Mouse (Mus musculus): ENCODE results near the gene St6galnac5. TPM values are rescaled to one million over a fixed set of nuclear protein-coding genes. Genes with fewer than 3 reads are reported as not detected.

St6galnac5 gene
- total and polyA plus RNA-seq, 3 experiments, result 0.04 TPM; not detected in 2

- no peak for DNase-seq (ENCODE audit: extremely low read depth)
- Histone ChIP-seq H3K9ac (ENCODE audit: insufficient read depth, low read depth) (no peak overlapping the region), H3K4me2 (ENCODE audit: insufficient read depth, low read depth, poor library complexity, severe bottlenecking) (no peak overlapping the region), H3K27ac (ENCODE audit: insufficient read depth, low read depth) (no peak overlapping the region), H3K79me2 (replicated peaks; ENCODE audit: control insufficient read depth, extremely low read depth, insufficient read depth, poor library complexity, severe bottlenecking) (no peaks in the 10 kb centered on the region), H3K4me3 (replicated peaks in 1 of 3; ENCODE audit: low read depth in 2 of 3, low read length in 2 of 3, poor library complexity in 1 of 3) (no peak overlapping the region), H3K27me3 (replicated peaks) (peaks cover 2% of the 10 kb centered on the region), H3K4me1 (ENCODE audit: control insufficient read depth in 1 of 2, insufficient read depth in 2 of 2) (peaks cover 0 to 5% of the 10 kb centered on the region in 2 experiments; a peak in 2 of 4 replicates), H3K9me3 (replicated peaks; ENCODE audit: low read length) (no peaks in the 10 kb centered on the region), H3K36me3 (replicated peaks in 1 of 2; ENCODE audit: control insufficient read depth in 1 of 2, insufficient read depth in 1 of 2, low read length in 1 of 2) (no peaks in the 10 kb centered on the region)
- TF ChIP-seq USF1 (IDR thresholded peaks at IDR 0.05; ENCODE audit: low read depth, low read length) (no peak), KAT2A (IDR thresholded peaks at IDR 0.05; ENCODE audit: insufficient replicate concordance, low read length) (no peak), ZMIZ1 (IDR thresholded peaks at IDR 0.05; ENCODE audit: low read depth, low read length) (no peak), POLR2A (IDR thresholded peaks at IDR 0.05; ENCODE audit: low read depth, low read length) (no peak), MAZ (IDR thresholded peaks at IDR 0.05; ENCODE audit: low read depth, low read length) (no peak), NELFE (IDR thresholded peaks at IDR 0.05; ENCODE audit: low read depth, low read length) (no peak), ZC3H11A (IDR thresholded peaks at IDR 0.05; ENCODE audit: low read depth, low read length) (no peak), MEF2A (IDR thresholded peaks at IDR 0.05; ENCODE audit: borderline replicate concordance, low read depth, low read length) (no peak)
- dilution Hi-C loops (cut with MboI; ENCODE audit: extremely low pct_ligation_motif_present, extremely low pct_unique_long_range_greater_than_20kb, low sequenced_read_pairs) (no loop called here), in situ Hi-C loops (cut with MboI; ENCODE audit: low pct_ligation_motif_present, low pct_unique_long_range_greater_than_20kb, low sequenced_read_pairs) (no loop called here)
Measured at GRCm38 (mm10) chr3:152980431-152980830, 1.6 kb downstream of the St6galnac5 start.

- dilution Hi-C loops (cut with MboI; ENCODE audit: extremely low pct_ligation_motif_present, extremely low pct_unique_long_range_greater_than_20kb, low sequenced_read_pairs), result no loop called here
- no peak for DNase-seq (ENCODE audit: extremely low read depth)
- H3K27ac ChIP-seq (ENCODE audit: insufficient read depth, low read depth), result no peak overlapping the region
Measured at GRCm38 (mm10) chr3:152979481-152980092, 2.5 kb downstream of the St6galnac5 start.

More at GRCm38 (mm10) chr3:152979481-152980092, 2.5 kb downstream of the St6galnac5 start:
- TF ChIP-seq ZC3H11A (IDR thresholded peaks at IDR 0.05; ENCODE audit: low read depth, low read length) (no peak), RAD21 (IDR thresholded peaks at IDR 0.05; ENCODE audit: low read depth, low read length) (no peak), PAX5 (IDR thresholded peaks at IDR 0.05; ENCODE audit: low read length) (no peak), MAFK (IDR thresholded peaks at IDR 0.05; ENCODE audit: insufficient replicate concordance, low read length) (no peak), E2F4 (IDR thresholded peaks at IDR 0.05; ENCODE audit: insufficient replicate concordance, low read depth, low read length) (no peak), SMC3 (IDR thresholded peaks at IDR 0.05; ENCODE audit: low read depth, low read length) (no peak), KAT2A (IDR thresholded peaks at IDR 0.05; ENCODE audit: insufficient replicate concordance, low read length) (no peak), GABPA (IDR thresholded peaks at IDR 0.05; ENCODE audit: insufficient replicate concordance, low read depth, low read length) (no peak), MYC (IDR thresholded peaks at IDR 0.05; ENCODE audit: low read depth, low read length) (no peak), IRF4 (IDR thresholded peaks at IDR 0.05; ENCODE audit: low read depth, low read length) (no peak), NRF1 (IDR thresholded peaks at IDR 0.05; ENCODE audit: low read depth, low read length) (no peak), ELF1 (IDR thresholded peaks at IDR 0.05; ENCODE audit: low read depth, low read length) (no peak), MAX (IDR thresholded peaks at IDR 0.05; ENCODE audit: low read length) (no peak), USF2 (conservative IDR thresholded peaks at IDR 0.05; ENCODE audit: low read depth, low read length) (no peak), HCFC1 (IDR thresholded peaks at IDR 0.05; ENCODE audit: low read depth, low read length) (no peak), CHD2 (IDR thresholded peaks at IDR 0.05; ENCODE audit: low read length) (no peak), POLR2A (IDR thresholded peaks at IDR 0.05; ENCODE audit: low read depth, low read length) (no peak)
- Histone ChIP-seq H3K9ac (ENCODE audit: insufficient read depth, low read depth) (no peak overlapping the region), H3K79me2 (replicated peaks; ENCODE audit: control insufficient read depth, extremely low read depth, insufficient read depth, poor library complexity, severe bottlenecking) (no peaks in the 10 kb centered on the region), H3K9me3 (replicated peaks; ENCODE audit: low read length) (no peaks in the 10 kb centered on the region), H3K27me3 (replicated peaks) (peaks cover 2% of the 10 kb centered on the region), H3K4me3 (replicated peaks in 1 of 3; ENCODE audit: low read depth in 2 of 3, low read length in 2 of 3, poor library complexity in 1 of 3) (no peak overlapping the region), H3K4me1 (ENCODE audit: control insufficient read depth in 1 of 2, insufficient read depth in 2 of 2) (peaks cover 0 to 5% of the 10 kb centered on the region in 2 experiments; a peak in 2 of 4 replicates), H3K36me3 (replicated peaks in 1 of 2; ENCODE audit: control insufficient read depth in 1 of 2, insufficient read depth in 1 of 2, low read length in 1 of 2) (no peaks in the 10 kb centered on the region), H3K4me2 (ENCODE audit: insufficient read depth, low read depth, poor library complexity, severe bottlenecking) (no peak overlapping the region)
- in situ Hi-C loops (cut with MboI; ENCODE audit: low pct_ligation_motif_present, low pct_unique_long_range_greater_than_20kb, low sequenced_read_pairs), result no loop called here

All from CH12.LX (cell line).